Mouse (Mus musculus) forebrain, embryonic 11.5 days (tissue): Measurements from ENCODE around the gene Ajuba. TPM values are rescaled to one million over a fixed set of nuclear protein-coding genes. Genes with fewer than 3 reads are reported as not detected.

Source experiments
- ATAC-seq: fragments of 200-750 bp; cut with Nextera tagmentation; replicated peaks from 2 replicates; pipeline ENCODE4 v1.8.0; 2017; ENCODE audit warnings: moderate TSS enrichment; ENCODE audit not compliant: low FRiP score
- DNase-seq: peaks from one replicate; pipeline ENCODE4 v3.0.0-alpha.2; 2017; ENCODE audit warnings: low spot score
- H3K27ac ChIP-seq: fragments of 300-500 bp; sonication (generic); 2 replicates; pipeline ENCODE4 v1.5.1; 2014; ENCODE audit warnings: low read depth, low read length
- H3K27me3 ChIP-seq: fragments of 300-500 bp; sonication (generic); 2 replicates; pipeline ENCODE4 v1.6.1; 2014; ENCODE audit warnings: mild to moderate bottlenecking, low read length, mixed read lengths; ENCODE audit not compliant: control insufficient read depth, insufficient read depth
- H3K36me3 ChIP-seq: fragments of 300-500 bp; sonication (generic); 2 replicates; pipeline ENCODE4 v1.6.1; 2014; ENCODE audit warnings: mild to moderate bottlenecking, low read length, moderate library complexity, mixed read lengths; ENCODE audit not compliant: control insufficient read depth, insufficient read depth
- H3K4me1 ChIP-seq: fragments of 300-500 bp; sonication (generic); replicated peaks from 2 replicates; pipeline ENCODE4 v1.6.1; 2014; ENCODE audit warnings: low read length, mixed read lengths; ENCODE audit not compliant: control insufficient read depth, insufficient read depth
- H3K4me2 ChIP-seq: fragments of 300-500 bp; sonication (generic); 2 replicates; pipeline ENCODE4 v1.6.1; 2014; ENCODE audit warnings: low read depth, mild to moderate bottlenecking, low read length, moderate library complexity, mixed read lengths; ENCODE audit not compliant: severe bottlenecking
- H3K4me3 ChIP-seq: fragments of 300-500 bp; sonication (generic); 2 replicates; pipeline ENCODE4 v1.5.1; 2014; ENCODE audit warnings: low read depth, low read length
- H3K9ac ChIP-seq: fragments of 300-500 bp; sonication (generic); 2 replicates; pipeline ENCODE4 v1.6.1; 2014; ENCODE audit warnings: low read length
- H3K9me3 ChIP-seq: fragments of 300-500 bp; sonication (generic); 2 replicates; pipeline ENCODE4 v1.6.1; 2016; ENCODE audit warnings: low read length, mixed read lengths; ENCODE audit not compliant: control insufficient read depth
- WGBS: fragments of 180-500 bp; shearing (Covaris S2); extraction: QIAGEN DNeasy Blood & Tissue Kit; methylation state at CpG from one replicate; pipeline ENCODE4 v1.1.7; 2014; 5-methylcytosine and 5-hydroxymethylcytosine counted together
- polyA plus RNA-seq: library from polyadenylated mRNA; unstranded; fragments of >200 nt; fragmentation: Nextera tagmentation; extraction: Ambion mirVana; gene quantifications from 2 replicates; pipeline ENCODE4 v1.2.1, GENCODE M21; 2014

Ajuba gene
- polyA plus RNA-seq, 1 experiment from 2014 or later, result 59.7 TPM

DNA sequence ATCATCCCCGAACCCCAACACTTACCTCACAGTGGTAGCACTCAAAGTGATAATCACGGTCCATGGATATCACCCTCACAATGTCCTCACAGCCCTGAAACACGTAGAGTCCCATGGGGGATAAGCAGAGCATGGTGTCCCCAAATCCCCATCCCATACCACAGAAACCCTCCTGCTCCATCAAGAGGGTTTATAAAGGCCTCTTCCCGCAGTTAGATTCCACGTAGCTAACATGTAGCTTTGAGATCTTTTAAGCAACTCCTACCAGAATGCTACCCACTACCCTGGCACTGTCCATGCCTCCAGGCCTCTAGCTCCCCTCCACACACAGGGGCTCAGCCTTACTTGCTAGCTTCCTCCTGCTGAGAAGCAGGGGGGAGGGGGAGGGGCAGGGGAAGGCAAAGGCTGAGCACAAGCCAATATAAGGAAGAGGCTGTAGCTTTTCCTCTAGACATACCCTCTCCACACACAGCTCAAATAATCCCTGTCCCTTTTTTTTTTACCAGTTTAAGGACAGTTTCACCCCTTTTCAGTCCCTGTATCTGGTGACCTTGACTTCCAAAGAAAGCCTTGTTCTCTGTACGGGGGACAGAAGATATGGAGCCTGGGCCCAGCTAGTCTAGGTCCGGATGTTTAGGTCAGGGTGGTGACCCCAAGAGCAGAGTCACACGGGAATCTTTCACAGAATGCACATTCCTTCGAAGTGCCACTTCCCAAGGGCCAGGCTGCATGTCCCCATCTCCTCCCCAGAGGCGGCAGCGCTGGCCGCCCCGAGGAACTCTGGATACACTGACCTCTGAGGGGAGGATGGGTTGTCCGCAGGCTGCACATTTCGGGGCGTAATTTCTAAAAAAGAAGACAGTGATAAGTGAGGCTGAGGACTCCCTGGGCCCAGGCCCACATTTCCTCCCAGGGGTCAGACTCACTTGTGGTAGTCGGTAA, 7.6 kb downstream of the Ajuba start:
- Histone ChIP-seq H3K4me3 (no peak overlapping the region), H3K4me1 (peaks cover 28% of the 10 kb centered on the region), H3K4me2 (no peak overlapping the region), H3K27me3 (no peaks in the 10 kb centered on the region), H3K9ac (no peak overlapping the region; the same call in 1 of the 2 replicates), H3K9me3 (no peaks in the 10 kb centered on the region), H3K27ac (0 out of 2 replicates have a peak overlapping the region, but pooled peaks have one; percentile 41), H3K36me3 (peaks cover 3% of the 10 kb centered on the region; the same call in 1 of the 2 replicates)
- ATAC-seq, result no peak
- WGBS, result 56% methylated on average over 17 of the region's 17 CpGs
- peak; percentile 58 for DNase-seq

- Histone ChIP-seq H3K36me3 (peaks cover 3% of the 10 kb centered on the region; the same call in 1 of the 2 replicates), H3K27me3 (no peaks in the 10 kb centered on the region), H3K4me2 (no peak overlapping the region), H3K27ac (0 out of 2 replicates have a peak overlapping the region, but pooled peaks have one; percentile 41), H3K4me3 (no peak overlapping the region), H3K9ac (no peak overlapping the region), H3K4me1 (peaks cover 20% of the 10 kb centered on the region), H3K9me3 (no peaks in the 10 kb centered on the region)
- ATAC-seq (no peak), DNase-seq (peak; percentile 87)
- WGBS, result 77% methylated on average over 15 of the region's 15 CpGs
These were observed 8.5 kb downstream of the Ajuba start for GRCm38 (mm10) chr14:54568694-54569414.

DNA sequence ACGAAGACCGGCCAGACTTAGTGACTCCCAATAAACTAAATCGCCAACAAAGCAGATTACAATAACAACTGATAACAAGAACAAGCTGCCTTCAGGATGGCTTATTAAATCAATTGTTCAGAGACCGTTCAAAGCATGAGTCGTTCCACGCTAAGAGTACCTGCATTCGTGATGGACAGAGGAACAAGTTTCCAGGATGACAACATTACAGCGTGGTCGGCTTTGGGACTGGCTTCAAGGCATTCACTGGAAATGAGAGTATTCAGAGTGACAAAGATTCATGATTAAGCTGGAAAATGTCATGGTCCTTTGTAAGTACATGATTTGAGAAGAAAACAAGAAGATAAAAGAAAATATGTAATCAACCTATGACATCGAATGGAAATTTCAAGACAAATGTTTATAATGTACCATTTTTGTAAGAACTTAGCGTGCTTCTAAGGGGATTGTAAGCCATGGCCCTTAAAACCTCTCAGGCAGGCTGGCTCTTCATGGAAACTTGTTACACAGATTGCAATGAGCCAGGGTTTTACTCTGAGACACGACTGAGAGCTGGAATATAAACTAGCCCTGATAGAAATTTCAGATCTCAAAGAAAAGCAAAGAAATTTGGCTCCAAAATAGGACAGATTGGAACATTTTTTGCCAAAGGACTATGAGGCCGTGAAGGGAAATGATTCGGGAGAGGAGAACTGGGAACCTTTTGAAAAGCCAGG, 16.7 kb downstream of the Ajuba start:
- no peak overlapping the region for H3K27ac ChIP-seq
- H3K4me3 ChIP-seq, result no peak overlapping the region
- no peak for ATAC-seq
- H3K36me3 ChIP-seq, result no peaks in the 10 kb centered on the region
- no peaks in the 10 kb centered on the region for H3K9me3 ChIP-seq
- no peaks in the 10 kb centered on the region for H3K27me3 ChIP-seq
- H3K9ac ChIP-seq, result no peak overlapping the region
- 87% methylated on average over 14 of the region's 14 CpGs for WGBS
- no peak for DNase-seq
- H3K4me1 ChIP-seq, result no peaks in the 10 kb centered on the region
- H3K4me2 ChIP-seq, result no peak overlapping the region

DNA sequence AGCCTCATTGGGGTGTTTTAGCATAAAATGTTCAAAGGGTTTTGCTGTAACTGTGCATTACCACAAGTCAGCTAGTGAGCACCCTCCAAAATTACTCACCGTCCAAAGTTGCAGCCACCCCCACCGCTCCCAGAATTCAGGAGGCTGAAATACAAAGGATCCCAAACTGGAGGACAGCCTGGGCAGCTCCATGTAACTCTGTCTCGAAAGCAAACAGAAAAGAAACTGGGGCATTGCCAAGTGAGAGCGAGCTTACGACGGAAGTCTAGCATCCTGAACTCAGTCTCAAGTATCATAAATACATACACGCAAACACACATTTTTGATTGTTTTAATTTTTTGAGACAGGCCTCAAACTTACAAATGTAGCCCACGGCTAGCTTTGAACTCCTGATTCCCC, 20.0 kb downstream of the Ajuba start:
- no peaks in the 10 kb centered on the region for H3K36me3 ChIP-seq
- no peak for DNase-seq
- H3K9ac ChIP-seq, result no peak overlapping the region
- WGBS, result 87% methylated on average over 8 of the region's 8 CpGs
- no peak for ATAC-seq
- peaks cover 6% of the 10 kb centered on the region; the same call in 1 of the 2 replicates for H3K4me1 ChIP-seq
- H3K4me2 ChIP-seq, result no peak overlapping the region
- no peak overlapping the region for H3K27ac ChIP-seq
- no peaks in the 10 kb centered on the region for H3K27me3 ChIP-seq
- no peaks in the 10 kb centered on the region for H3K9me3 ChIP-seq
- H3K4me3 ChIP-seq, result no peak overlapping the region

- H3K9ac ChIP-seq, result peak within 1 kb of the TSS; percentile 84
- peak within 1 kb of the TSS; percentile 92 for H3K4me2 ChIP-seq
- peak within 1 kb of the TSS; percentile 51 for H3K4me3 ChIP-seq
- ATAC-seq, result peak; percentile 94
- under 1% methylated on average over 76 of the region's 76 CpGs for WGBS
- peak within 1 kb of the TSS; percentile 80 for H3K27ac ChIP-seq
- peaks cover 6% of the 10 kb centered on the region; the same call in 1 of the 2 replicates for H3K4me1 ChIP-seq
- DNase-seq, result peak; percentile 94
- H3K27me3 ChIP-seq, result no peaks in the 10 kb centered on the region
- no peaks in the 10 kb centered on the region for H3K9me3 ChIP-seq
- H3K36me3 ChIP-seq, result no peaks in the 10 kb centered on the region; the same call in 1 of the 2 replicates
These were observed 23.2 kb downstream of the Ajuba start, which contains the start of gene Haus4 for GRCm38 (mm10) chr14:54553975-54554769. TSS of gene Haus4 (minus strand) at chr14:54554616.

DNA sequence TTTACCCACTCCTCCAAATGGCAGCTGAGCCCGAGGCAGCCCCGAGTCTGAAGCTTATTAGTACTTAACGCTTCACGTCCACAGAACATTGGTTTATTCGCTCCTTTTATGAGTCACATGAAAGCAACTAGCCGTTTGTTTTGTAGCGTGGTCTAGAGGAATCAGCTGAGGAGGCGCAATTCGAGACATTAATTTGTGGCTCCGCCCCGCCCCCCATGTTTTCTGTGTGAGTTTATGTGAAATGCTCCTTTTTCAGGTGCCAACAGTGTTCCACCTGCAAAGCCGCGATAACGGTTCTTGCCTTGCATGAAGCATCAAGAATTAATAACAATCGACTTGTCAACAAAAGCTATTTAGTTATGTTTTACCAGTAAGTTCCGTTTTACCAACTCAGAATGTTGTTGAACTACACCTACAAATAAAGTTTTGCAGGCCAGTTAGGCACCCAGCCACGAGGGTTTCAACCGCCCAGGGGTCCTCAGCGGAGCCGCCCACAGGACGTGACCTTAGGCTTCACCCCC, 23.8 kb downstream of the Ajuba start:
- H3K36me3 ChIP-seq, result no peaks in the 10 kb centered on the region; the same call in 1 of the 2 replicates
- H3K9ac ChIP-seq, result peak overlapping the region; percentile 84
- H3K9me3 ChIP-seq, result no peaks in the 10 kb centered on the region
- no peaks in the 10 kb centered on the region for H3K27me3 ChIP-seq
- peak overlapping the region; percentile 92 for H3K4me2 ChIP-seq
- ATAC-seq (no peak), DNase-seq (peak; percentile 66)
- 2% methylated on average over 21 of the region's 21 CpGs for WGBS
- peak overlapping the region; percentile 80 for H3K27ac ChIP-seq
- H3K4me1 ChIP-seq, result peaks cover 6% of the 10 kb centered on the region; the same call in 1 of the 2 replicates
- peak overlapping the region; percentile 51 for H3K4me3 ChIP-seq

DNA sequence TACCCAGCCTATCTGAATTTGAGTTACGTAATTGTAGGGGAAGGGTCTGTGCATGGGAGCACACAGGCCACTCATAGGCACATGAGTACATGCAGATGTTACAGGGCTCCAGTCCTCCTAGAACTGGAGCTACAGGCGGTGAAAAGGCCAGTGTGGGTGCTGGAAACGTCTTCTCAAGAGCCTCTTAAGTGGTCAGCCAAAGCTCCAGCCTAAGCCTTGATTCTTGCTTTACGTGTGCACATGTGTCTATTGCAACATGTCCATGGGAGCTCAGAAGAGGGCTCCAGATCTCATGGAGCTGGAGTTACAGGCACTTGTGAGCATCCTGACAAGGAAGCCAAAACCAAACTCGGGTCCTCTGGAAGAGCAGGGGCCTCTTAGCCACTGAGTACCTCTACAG, 32.7 kb downstream of the Ajuba start:
- Histone ChIP-seq H3K27me3 (no peaks in the 10 kb centered on the region), H3K36me3 (peaks cover 3% of the 10 kb centered on the region), H3K4me3 (no peak overlapping the region), H3K4me2 (no peak overlapping the region), H3K27ac (no peak overlapping the region), H3K4me1 (no peaks in the 10 kb centered on the region), H3K9ac (no peak overlapping the region), H3K9me3 (no peaks in the 10 kb centered on the region)
- DNase-seq, result no peak
- 90% methylated on average over 5 of the region's 5 CpGs for WGBS
- ATAC-seq, result no peak
